Mouse (Mus musculus) induced T-regulatory cell, adult 2 months (primary cell): ENCODE results near the gene Svs2.
"Not testable (repeated sequence)": the region's sequence is repeated elsewhere in the genome, so short reads cannot be mapped to it uniquely, and the experiment has no call there.

Experiments used
- DNase-seq: peaks from one replicate; pipeline ENCODE4 v3.0.0-alpha.2; 2012; ENCODE audit warnings: low read depth

Gene Svs2

DNA sequence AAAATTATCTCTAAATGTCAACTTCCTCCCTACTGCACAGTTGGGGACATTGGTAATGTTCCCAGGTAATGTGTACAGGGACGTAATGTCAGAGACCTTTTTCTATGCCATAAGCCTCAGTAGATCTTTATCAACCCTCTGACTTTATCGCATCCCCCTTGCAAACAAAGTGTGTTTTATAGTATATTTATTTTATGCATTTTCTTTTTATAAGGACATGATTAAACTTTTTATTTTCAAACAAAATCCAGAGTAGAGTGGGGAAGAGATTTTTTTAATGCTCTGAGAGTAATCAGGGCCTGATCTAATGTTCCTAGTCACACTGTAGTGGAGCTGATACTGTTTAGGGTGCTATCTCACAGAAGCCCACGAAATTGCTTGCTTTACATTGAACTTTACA lies at the start of gene Svs2:
Gene Svs2 (minus strand): TSS at position 101 of the 400 bp plus-strand sequence.
- no peak for DNase-seq

DNA sequence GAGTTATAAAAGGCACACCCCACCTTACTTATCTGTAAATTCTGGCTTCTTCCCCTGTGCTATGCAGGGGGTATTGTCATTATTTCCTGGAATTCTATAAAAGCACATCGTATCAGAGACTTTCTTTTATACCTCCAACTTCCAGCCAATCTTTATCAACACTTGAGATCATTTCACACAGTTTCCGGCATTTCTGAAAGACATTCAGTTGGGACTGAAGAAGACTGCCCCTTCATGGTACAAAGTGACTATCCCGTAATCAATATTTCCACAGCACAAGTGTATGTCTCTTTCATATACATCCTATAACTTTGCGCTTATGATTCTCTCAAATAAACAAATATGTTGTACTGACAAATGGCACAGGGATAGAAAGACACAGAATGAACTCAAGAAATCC lies 40.1 kb upstream of the Svs2 start, which contains the start of gene Svs4:
Gene Svs4 (minus strand): TSS at position 101 of the 400 bp plus-strand sequence.
- no peak for DNase-seq

DNA sequence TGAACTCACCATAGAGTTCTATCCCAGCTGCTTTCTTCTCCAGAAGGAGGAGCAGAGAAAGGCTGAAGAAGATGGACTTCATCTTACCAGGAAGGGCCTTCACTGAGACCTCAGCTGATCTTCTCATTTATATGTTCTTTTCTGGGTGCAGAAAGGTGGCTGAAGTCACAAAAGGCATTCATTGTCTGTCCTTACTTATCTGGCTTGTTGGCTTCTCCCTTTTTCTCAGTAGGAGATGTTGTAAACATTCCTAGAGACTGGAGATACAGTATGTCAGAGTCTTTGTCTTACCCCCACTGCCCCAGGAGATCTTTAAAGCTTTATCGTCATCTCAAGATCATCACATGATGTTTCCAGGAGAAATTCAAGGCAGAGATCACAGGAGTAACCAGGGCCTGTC lies 18.3 kb upstream of the Svs2 start, which contains the start of gene Svs3b:
Gene Svs3b (minus strand): TSS at position 101 of the 400 bp plus-strand sequence.
- DNase-seq, result not testable (repeated sequence)

DNA sequence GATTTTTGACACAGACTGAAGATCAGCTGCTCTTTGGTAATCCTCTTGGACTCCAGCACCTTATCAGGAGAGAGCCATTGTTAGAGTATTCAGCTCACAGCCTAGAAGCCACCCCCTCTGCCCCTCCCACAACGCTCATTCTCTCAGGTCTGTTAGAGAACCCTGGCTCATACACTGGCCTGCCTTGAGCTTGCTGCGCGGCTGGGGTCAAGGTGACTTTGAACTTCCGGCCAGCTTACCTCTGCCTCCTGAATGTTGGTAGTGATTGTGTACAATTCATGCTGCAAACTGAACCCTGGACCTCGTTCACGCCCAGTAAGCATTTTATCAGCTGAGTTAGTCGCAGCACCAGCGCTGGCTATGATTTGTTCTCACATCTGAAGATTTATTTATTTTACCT lies 5.6 kb downstream of the Svs2 start:
- no peak for DNase-seq

DNA sequence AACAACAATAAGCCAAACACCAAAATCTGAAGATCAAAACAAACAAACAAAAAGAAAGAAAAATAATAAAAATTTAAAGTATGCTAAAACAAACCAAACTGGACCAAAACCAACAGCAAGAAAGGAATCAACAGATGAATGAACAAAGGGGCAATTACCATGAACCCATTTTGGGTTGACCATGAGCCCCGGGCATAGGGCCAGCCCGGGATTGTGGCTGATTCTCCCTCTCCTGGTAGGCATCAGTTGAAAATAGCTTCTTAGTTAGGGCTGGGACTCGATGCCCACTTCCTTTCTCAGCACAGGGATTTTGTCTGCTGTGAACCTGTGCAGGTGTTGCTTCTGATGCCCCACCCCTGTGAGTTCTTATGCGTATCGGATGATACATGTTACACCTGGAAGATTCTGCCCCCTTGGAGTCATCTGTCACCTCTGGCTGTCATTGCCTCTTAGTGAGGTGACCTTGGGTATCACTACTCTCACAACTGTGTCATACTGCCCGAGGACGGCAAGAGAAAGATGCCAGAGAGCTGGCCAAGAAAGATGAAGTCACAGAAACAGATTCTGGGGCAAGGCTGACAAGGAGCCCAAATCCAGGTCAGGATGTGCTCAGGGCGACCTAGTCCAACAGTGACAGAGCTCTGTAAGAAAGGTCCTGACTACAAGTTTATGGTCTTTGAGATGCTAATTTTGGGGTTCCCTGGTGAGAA lies 9.8 kb downstream of the Svs2 start:
- no peak for DNase-seq

DNA sequence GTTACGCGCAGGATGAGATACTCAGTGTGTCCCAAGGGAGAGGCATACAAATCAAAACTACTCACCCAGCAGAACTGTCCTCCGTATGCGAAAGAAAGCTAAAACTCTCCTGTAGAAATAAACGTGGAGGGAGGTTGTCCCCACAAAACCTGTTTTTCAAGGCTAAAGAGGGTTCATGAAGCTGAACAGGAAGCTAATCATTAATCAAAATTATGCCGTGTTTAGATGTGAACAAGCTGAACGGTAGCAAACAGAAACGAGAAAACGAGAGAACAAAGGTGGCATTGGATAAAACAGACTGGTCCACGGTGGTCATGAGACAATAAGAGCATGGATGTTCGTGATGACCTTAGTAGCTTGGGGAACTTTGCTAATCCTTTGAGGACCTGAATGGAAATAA lies 16.7 kb downstream of the Svs2 start, which contains the start of gene Wfdc15b:
Gene Wfdc15b (minus strand): TSS at position 139 of the 400 bp plus-strand sequence.
- no peak for DNase-seq

DNA sequence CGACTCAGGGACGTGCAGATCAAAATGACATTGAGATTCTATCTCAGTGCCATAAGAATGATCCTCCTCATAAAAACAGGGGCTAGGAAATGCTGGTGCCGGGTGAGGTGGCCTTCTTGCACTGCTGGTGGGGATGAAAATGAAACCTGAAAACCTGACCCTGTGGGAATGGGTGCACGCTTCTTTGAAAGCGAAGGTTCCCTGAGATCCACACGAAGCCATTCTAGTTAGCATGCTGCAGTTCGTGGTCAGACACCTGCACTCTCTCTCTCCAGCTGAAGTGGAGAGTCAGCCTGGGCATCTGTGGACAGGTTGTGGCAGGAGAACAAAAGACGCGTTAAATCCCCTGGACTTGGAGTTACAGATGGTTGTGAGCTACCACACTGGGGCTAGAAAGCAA lies 19.0 kb downstream of the Svs2 start:
- DNase-seq, result no peak

DNA sequence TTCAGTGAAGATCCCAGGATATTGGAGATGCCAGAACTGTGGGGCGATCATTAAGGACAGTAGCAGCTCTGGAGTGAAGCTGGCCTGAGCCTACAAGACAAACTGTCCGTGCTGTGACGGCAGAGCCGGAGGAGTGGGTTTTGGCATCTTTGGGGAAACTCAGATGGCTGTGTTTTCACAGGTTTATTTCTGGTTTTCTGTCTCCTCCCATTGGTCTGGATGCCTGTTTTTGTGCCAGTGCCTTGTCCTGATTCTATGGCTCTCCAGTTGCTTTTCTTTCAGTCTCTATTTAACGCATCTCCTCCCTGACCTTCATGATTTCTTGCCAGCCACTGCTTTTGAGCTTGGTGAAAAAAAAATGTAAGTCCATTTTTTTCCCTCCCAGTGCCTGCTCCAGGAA lies 25.6 kb downstream of the Svs2 start:
- DNase-seq, result no peak

DNA sequence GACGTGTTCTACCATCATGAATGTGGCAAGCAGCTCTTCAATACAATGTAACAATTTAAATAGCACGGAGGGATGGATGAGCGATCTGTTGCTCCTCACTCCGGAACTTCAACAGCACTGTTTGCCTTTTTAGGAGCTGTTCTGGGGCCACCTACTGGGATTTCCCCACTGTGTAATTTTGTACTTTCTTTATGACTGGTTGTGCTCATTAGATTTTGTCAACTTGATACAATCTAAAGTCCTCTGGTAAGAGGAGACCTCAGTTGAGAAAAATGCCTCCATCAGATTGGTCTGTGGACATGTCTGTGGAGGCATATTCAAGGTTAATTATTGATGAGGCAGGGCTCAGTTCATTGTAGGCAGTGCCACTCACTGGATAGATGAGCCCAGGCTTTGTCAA lies 27.4 kb downstream of the Svs2 start:
- DNase-seq, result peak; percentile 74

DNA sequence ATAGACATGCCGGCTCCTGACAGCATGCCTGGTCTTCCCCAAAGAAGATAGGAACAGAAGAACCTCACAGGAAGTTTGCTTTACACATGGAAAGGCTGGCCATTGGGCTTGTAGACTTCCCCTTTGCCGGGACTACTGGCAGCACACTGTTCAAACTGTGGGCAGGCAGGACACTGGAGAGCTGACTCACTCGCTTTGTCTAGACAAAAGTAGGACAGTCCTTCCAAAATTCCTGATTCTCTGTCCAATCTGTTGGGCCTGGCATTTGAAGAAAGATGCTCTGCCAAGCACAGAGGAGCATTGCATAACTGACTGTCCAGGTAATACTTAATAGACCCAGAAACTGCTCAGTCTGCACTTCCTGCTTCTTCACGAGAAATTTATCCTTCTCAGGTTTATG lies 31.6 kb downstream of the Svs2 start:
- DNase-seq, result no peak

DNA sequence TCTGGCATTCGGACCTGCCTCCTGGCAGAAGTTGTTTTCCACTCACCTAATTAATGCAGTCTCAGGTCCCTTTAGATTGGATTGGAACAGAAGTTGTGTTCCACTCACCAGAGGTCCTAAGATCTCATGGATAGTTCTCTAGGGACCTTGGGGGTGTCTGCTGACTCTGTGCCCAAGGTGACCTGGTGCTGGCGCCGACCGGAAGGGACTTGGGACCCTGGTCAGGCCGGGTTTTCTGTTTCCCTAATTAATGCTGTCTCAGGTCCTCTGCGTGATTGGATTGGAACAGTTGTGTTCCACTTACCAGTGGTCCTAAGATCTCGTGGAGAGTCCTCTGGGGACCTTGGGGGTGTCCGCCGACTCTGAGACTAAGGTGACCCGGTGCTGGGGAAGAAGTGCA lies 32.3 kb downstream of the Svs2 start:
- DNase-seq, result not testable (repeated sequence)

DNA sequence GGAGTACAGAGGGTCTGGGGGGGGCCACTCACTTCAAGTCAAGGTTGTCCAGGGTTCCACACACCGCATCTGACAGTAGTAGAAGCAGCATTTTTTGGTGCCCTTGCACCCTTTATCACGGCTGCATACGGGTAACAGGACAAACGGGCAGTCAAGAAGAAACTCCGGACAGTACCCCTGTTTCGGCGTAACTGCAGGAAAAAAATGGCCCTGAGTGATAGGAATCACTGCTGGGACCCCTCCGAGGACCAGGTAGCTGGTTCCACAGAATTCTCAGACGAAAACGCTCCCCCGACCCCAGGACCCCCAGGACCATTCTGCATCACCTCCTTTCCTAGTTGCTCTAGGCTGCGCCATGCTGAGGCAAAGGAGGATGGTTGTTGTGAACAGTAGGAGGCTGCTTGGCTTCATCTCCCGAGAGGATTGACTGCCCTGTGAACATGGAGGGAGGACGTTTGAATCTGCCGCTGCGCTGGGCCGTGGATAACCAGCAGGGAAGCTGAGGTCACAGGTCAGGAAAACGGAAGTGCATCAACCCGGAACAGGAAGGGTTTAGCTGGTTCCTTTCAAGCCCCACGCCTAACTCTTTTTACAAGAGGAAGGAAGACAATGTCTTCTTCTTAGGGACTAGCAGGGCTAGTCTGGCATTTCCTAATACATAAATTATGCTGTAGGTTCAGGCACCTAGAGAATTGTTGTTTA lies 38.5 kb downstream of the Svs2 start, which contains the start of gene Wfdc15a:
Gene Wfdc15a (minus strand): TSS at position 505 of the 702 bp plus-strand sequence.
- no peak for DNase-seq

DNA sequence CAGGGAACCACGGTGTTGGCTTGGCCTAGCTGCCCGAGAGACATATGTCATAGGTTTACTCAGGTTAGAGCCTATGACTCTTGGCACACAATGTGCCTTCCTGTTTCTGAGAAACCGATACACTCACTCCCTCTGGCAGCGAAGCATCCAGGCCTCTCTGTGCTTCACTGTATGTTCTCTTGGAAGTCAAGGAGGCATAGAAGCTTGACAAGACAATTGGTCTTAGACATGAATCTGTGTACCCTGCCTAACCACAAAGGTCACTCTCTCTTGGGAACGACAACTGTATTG lies 41.6 kb downstream of the Svs2 start:
- no peak for DNase-seq

DNA sequence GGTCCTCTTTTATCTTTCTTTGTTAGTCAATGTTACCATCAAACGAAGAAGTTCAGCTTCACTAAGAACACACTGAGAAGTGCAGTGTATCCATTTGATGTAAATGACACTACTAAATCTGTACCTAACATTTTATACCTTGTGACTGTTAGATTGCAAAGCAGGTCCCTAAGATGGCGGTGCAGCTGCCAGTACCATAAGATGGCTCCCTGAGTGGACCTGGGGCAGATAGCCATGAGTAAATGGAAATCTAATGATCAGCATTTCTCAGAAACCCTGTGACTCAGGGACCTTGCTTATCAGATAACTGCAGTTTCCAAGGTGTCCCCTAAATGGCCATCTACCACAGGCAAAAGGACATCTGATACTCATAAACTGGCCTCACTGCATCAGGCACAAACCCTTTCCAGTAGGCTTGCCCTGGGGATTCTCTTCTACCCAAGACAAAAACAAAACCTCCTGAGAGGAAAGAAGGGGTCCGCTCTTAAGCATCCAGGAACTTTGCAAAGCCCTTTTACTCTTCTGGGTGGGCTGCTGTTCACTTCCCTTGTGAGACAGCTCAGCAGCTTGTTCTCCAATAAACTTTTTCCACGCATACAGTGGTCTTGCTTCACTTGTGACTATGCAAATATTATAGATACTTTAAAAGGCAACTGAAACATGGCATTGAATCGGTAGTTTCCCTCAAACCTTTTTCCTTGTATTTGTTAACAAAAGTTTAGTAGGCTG lies 42.1 kb downstream of the Svs2 start:
- DNase-seq, result no peak

DNA sequence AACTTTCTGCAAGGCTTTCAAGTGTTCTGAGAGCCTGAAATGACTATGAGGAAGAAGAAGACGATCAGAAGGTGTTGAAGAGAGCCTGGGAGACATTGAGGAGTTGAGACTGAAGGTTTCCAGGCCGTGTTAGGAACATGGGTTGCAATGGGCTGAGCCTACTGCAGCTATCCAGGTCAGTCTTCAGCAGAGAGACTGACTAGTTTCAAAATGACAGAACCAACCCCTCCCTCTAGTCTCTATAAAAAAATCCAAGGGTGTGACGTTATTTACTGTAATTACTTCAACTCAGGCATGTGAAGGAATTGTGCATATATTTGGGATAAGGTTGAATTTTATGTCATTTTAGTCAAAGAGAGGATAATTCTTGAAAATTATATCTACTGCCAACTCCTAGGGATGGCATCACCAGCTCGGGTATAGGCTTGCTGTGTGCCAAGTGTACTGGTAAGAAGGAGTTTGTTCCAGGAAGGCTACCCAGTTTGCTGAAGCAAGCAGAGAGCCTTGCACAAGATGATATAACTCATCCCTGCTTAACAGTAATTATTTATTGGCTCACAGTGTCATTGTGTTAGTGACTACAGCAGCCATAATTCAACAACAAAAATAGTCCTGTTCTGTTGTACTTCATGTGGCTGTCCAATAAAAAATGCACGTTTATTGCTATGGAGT lies 43.2 kb downstream of the Svs2 start:
- DNase-seq, result no peak

DNA sequence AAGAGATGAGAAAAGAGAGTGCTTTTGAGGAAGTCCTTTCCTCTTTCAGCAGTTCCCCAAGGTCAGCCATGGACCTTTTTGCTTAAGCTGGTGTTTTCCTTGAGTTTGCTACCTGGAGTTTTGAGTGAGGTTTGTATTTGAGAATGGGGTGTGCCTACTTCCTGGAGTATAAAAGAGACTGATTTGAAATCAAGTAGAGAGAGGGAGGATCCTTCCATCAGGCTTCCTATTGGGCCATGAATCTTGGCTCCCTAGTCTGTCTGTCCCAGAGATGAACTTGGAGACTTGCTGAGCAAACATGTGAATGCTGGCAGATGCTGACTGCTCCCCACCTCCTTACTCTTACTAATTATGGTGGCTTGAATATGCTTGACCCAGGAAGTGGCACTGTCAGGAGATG lies 46.0 kb downstream of the Svs2 start:
- DNase-seq, result no peak

DNA sequence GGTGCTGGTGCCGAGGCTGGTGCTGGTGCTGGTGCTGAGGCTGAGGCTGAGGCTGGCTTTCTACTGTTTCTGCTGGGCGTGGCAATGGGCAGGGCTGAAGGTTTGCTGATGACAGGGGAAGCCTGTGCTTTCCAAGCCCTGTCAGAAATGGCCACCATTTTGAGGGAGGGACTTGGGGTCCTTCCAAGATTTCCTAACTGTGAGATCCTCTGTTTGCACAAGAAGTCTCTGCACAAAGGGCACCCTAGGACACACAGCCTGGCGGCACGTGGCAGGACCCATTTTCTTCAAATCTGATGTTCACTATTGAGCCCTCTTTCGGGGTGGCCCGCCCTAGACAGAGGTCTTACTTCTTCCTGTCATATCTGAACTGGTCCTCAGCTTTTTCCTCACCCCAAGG lies 47.7 kb downstream of the Svs2 start, which contains the start of gene Wfdc12:
Gene Wfdc12 (minus strand): TSS at position 33 of the 400 bp plus-strand sequence.
- DNase-seq, result no peak

DNA sequence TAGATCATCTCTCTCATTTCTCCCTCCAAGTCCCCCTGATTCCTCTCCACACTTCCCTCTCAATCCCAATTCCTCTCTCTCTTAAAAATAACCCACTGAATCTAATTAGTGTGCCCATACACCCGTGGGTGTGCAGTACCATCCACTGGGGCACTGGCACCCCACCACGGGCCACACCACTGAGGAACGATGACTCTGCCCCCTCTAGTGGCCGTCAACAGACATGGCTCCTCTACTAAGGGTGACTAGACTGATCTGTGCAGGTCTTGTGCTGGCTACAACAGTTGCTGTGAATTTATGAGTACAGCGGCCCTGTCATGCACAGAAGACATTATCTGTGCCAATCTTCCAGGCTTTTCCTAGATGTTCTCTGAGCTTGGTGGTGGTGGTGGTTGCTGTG lies 49.5 kb downstream of the Svs2 start:
- DNase-seq, result peak; percentile 62
